Mouse (Mus musculus) CH12.LX (cell line): ENCODE measurements around the gene Olfr313. TPM values are rescaled to one million over a fixed set of nuclear protein-coding genes. Genes with fewer than 3 reads are reported as not detected.

Source experiments
- DNase-seq: peaks from one replicate; pipeline ENCODE4 v3.0.0-alpha.2; 2013; ENCODE audit errors: extremely low read depth
- H3K27ac ChIP-seq: 2 replicates; pipeline ENCODE4 v1.5.1; 2012; ENCODE audit warnings: low read depth, mild to moderate bottlenecking, control low read depth, moderate library complexity; ENCODE audit not compliant: insufficient read depth
- H3K27me3 ChIP-seq: replicated peaks from 2 replicates; pipeline ENCODE3; 2012; ENCODE audit warnings: inconsistent platforms
- H3K36me3 ChIP-seq, 2 experiments: replicated peaks in 1 of 2; 2 replicates each; pipeline versions ENCODE3 to v1.6.1; 2012; ENCODE audit warnings: inconsistent platforms in 1 of 2, low read length in 1 of 2, mild to moderate bottlenecking in 1 of 2, mixed read lengths in 1 of 2, moderate library complexity in 1 of 2; ENCODE audit not compliant: control insufficient read depth in 1 of 2, insufficient read depth in 1 of 2
- H3K4me1 ChIP-seq, 2 experiments: 2 replicates each; pipeline ENCODE4 v1.6.1; 2012; ENCODE audit warnings: inconsistent platforms in 1 of 2, moderate library complexity in 1 of 2; ENCODE audit not compliant: insufficient read depth in 2 of 2, control insufficient read depth in 1 of 2
- H3K4me2 ChIP-seq: 2 replicates; pipeline ENCODE4 v1.6.1; 2012; ENCODE audit warnings: low read depth, mild to moderate bottlenecking, control low read depth; ENCODE audit not compliant: poor library complexity, insufficient read depth, severe bottlenecking
- H3K4me3 ChIP-seq, 3 experiments: fragments of 150-350 bp in 1 of 3; sonication (generic) in 1 of 3; replicated peaks in 1 of 3; 2 replicates each; pipeline versions ENCODE3 to v1.5.1; 2011 to 2012; ENCODE audit warnings: low read depth in 2 of 3, low read length in 2 of 3, mild to moderate bottlenecking in 2 of 3, moderate library complexity in 2 of 3, control low read depth in 1 of 3, improper control_type of control experiment in 1 of 3, inconsistent platforms in 1 of 3, mixed read lengths in 1 of 3; ENCODE audit not compliant: poor library complexity in 1 of 3
- H3K79me2 ChIP-seq: replicated peaks from 2 replicates; pipeline ENCODE4 v1.6.1; 2012; ENCODE audit warnings: mild to moderate bottlenecking, moderate library complexity; ENCODE audit not compliant: control insufficient read depth, poor library complexity, insufficient read depth, severe bottlenecking; ENCODE audit errors: extremely low read depth
- H3K9ac ChIP-seq: 2 replicates; pipeline ENCODE4 v1.6.1; 2012; ENCODE audit warnings: low read depth, mild to moderate bottlenecking, control low read depth, moderate library complexity; ENCODE audit not compliant: insufficient read depth
- H3K9me3 ChIP-seq: replicated peaks from 2 replicates; pipeline ENCODE3; 2012; ENCODE audit warnings: low read length, inconsistent platforms, mixed read lengths
- BHLHE40 ChIP-seq: IDR thresholded peaks from 2 replicates; pipeline ENCODE4 v1.6.1; 2011; ENCODE audit warnings: mild to moderate bottlenecking, low read depth, low read length, improper control_type of control experiment
- CHD1 ChIP-seq: IDR thresholded peaks from 2 replicates; pipeline ENCODE4 v1.6.1; 2012; ENCODE audit warnings: low read depth, low read length, improper control_type of control experiment, inconsistent platforms
- CTCF ChIP-seq, 2 experiments: IDR thresholded peaks in 1 of 2; conservative IDR thresholded peaks in 1 of 2; 2 replicates each; pipeline ENCODE4 v1.5.1; 2011 to 2012; ENCODE audit warnings: low read depth in 2 of 2, low read length in 2 of 2, improper control_type of control experiment in 1 of 2, inconsistent platforms in 1 of 2, mild to moderate bottlenecking in 1 of 2, moderate library complexity in 1 of 2
- E2F4 ChIP-seq: IDR thresholded peaks from 2 replicates; pipeline ENCODE4 v1.6.1; 2011; ENCODE audit warnings: low read depth, low read length, improper control_type of control experiment; ENCODE audit not compliant: insufficient replicate concordance
- ELF1 ChIP-seq: IDR thresholded peaks from 2 replicates; pipeline ENCODE4 v1.6.1; 2014; ENCODE audit warnings: low read depth, mild to moderate bottlenecking, inconsistent platforms, low read length, improper control_type of control experiment
- IRF4 ChIP-seq: IDR thresholded peaks from 2 replicates; pipeline ENCODE4 v1.6.1; 2014; ENCODE audit warnings: low read depth, mild to moderate bottlenecking, inconsistent platforms, low read length, improper control_type of control experiment
- KAT2A ChIP-seq: IDR thresholded peaks from 2 replicates; pipeline ENCODE4 v1.6.1; 2012; ENCODE audit warnings: low read length, improper control_type of control experiment, inconsistent platforms; ENCODE audit not compliant: insufficient replicate concordance
- MAZ ChIP-seq: IDR thresholded peaks from 2 replicates; pipeline ENCODE4 v1.6.1; 2012; ENCODE audit warnings: low read depth, mild to moderate bottlenecking, inconsistent platforms, low read length, improper control_type of control experiment, moderate library complexity
- MXI1 ChIP-seq: IDR thresholded peaks from 2 replicates; pipeline ENCODE4 v1.6.1; 2011; ENCODE audit warnings: mild to moderate bottlenecking, low read depth, low read length, improper control_type of control experiment
- MYC ChIP-seq: IDR thresholded peaks from 2 replicates; pipeline ENCODE4 v1.6.1; 2011; ENCODE audit warnings: low read depth, mild to moderate bottlenecking, improper control_type of control experiment, low read length
- NELFE ChIP-seq: IDR thresholded peaks from 2 replicates; pipeline ENCODE4 v1.6.1; 2011; ENCODE audit warnings: low read depth, low read length, improper control_type of control experiment
- NRF1 ChIP-seq: IDR thresholded peaks from 2 replicates; pipeline ENCODE4 v1.6.1; 2014; ENCODE audit warnings: low read depth, mild to moderate bottlenecking, inconsistent platforms, low read length, improper control_type of control experiment, moderate library complexity
- POLR2A ChIP-seq: IDR thresholded peaks from 2 replicates; pipeline ENCODE4 v1.6.1; 2011; ENCODE audit warnings: low read depth, mild to moderate bottlenecking, improper control_type of control experiment, low read length
- RAD21 ChIP-seq: IDR thresholded peaks from 2 replicates; pipeline ENCODE4 v1.6.1; 2011; ENCODE audit warnings: low read depth, mild to moderate bottlenecking, low read length, improper control_type of control experiment, moderate library complexity
- RCOR1 ChIP-seq: conservative IDR thresholded peaks from 2 replicates; pipeline ENCODE4 v1.6.1; 2012; ENCODE audit warnings: low read depth, mild to moderate bottlenecking, inconsistent platforms, low read length, improper control_type of control experiment
- SMC3 ChIP-seq: IDR thresholded peaks from 2 replicates; pipeline ENCODE4 v1.6.1; 2011; ENCODE audit warnings: low read depth, low read length, improper control_type of control experiment
- UBTF ChIP-seq: IDR thresholded peaks from 2 replicates; pipeline ENCODE4 v1.6.1; 2012; ENCODE audit warnings: low read depth, mild to moderate bottlenecking, inconsistent platforms, low read length, improper control_type of control experiment, moderate library complexity
- USF2 ChIP-seq: conservative IDR thresholded peaks from 2 replicates; pipeline ENCODE4 v1.6.1; 2011; ENCODE audit warnings: low read depth, low read length, improper control_type of control experiment
- ZC3H11A ChIP-seq: IDR thresholded peaks from 2 replicates; pipeline ENCODE4 v1.6.1; 2012; ENCODE audit warnings: low read depth, mild to moderate bottlenecking, inconsistent platforms, low read length, improper control_type of control experiment
- ZKSCAN1 ChIP-seq: IDR thresholded peaks from 2 replicates; pipeline ENCODE4 v1.6.1; 2012; ENCODE audit warnings: low read depth, inconsistent platforms, low read length, improper control_type of control experiment, borderline replicate concordance
- ZMIZ1 ChIP-seq: IDR thresholded peaks from 2 replicates; pipeline ENCODE4 v1.6.1; 2012; ENCODE audit warnings: low read depth, mild to moderate bottlenecking, inconsistent platforms, low read length, improper control_type of control experiment
- dilution Hi-C: fragments of 300-500 bp; cut with MboI; formaldehyde crosslinking; loops from 2 replicates; pipeline ENCODE4 v1.14.3; 2020; ENCODE audit warnings: low sequenced_read_pairs; ENCODE audit not compliant: extremely low pct_unique_long_range_greater_than_20kb, extremely low pct_ligation_motif_present
- in situ Hi-C: fragments of 300-500 bp; cut with MboI; formaldehyde crosslinking; loops from 3 replicates; pipeline ENCODE4 v1.14.3; 2019; ENCODE audit warnings: low sequenced_read_pairs, low pct_ligation_motif_present, low pct_unique_long_range_greater_than_20kb, mixed read lengths
- polyA plus RNA-seq: library from polyadenylated mRNA; unstranded; fragments of >175 nt; gene quantifications from 2 replicates; pipeline ENCODE4 v1.2.1, GENCODE M21; 2012; ENCODE audit warnings: low read depth; ENCODE audit not compliant: insufficient read length
- total RNA-seq, 2 experiments: library from RNA; depleted of rRNA; stranded (reverse); fragments of 300-350 nt in 1 of 2; fragments of >200 nt in 1 of 2; gene quantifications; 2 replicates each; pipeline ENCODE4 v1.2.3; 2012 to 2014

The Olfr313 gene
- total and polyA plus RNA-seq, 3 experiments, result 0.04 to 0.09 TPM; not detected in 1

GRCm38 (mm10) chr11:58790646-58791045 is 24.2 kb upstream of the Olfr313 start (continued):
- TF ChIP-seq NRF1 (no peak), NELFE (no peak), POLR2A (no peak), BHLHE40 (peak; percentile 68)

- peaks cover 4% of the 10 kb centered on the region for H3K27me3 ChIP-seq
- TF ChIP-seq CTCF (conservative IDR thresholded peaks at IDR 0.05 in 1 of 2, IDR thresholded peaks at IDR 0.05 in 1 of 2; ENCODE audit: low read depth in 2 of 2, low read length in 2 of 2), result peak in 1 of 2 experiments; percentile 59; a peak in 3 of 4 replicates
- peak; percentile 30 for TF ChIP-seq SMC3
- no peak for TF ChIP-seq ZC3H11A
- no peak for TF ChIP-seq ZKSCAN1
- TF ChIP-seq POLR2A, result no peak
- TF ChIP-seq NRF1, result no peak
- peak; percentile 22 for TF ChIP-seq RAD21
- TF ChIP-seq RCOR1, result no peak
- TF ChIP-seq ELF1, result no peak
- no peak for TF ChIP-seq E2F4
- TF ChIP-seq IRF4, result no peak
- no peak for TF ChIP-seq MYC
- TF ChIP-seq MAZ, result no peak
- TF ChIP-seq MXI1, result no peak
- TF ChIP-seq CHD1, result no peak
- no peak for TF ChIP-seq USF2
- no peak for TF ChIP-seq KAT2A
- TF ChIP-seq UBTF, result no peak
- no peak for TF ChIP-seq ZMIZ1
- dilution Hi-C loops, result no loop called here
- H3K9ac ChIP-seq, result no peak overlapping the region
- H3K79me2 ChIP-seq, result no peaks in the 10 kb centered on the region
- no peak overlapping the region for H3K4me2 ChIP-seq
- peak; percentile 41 for DNase-seq
- in situ Hi-C loops, result no loop called here
- no peak overlapping the region for H3K4me3 ChIP-seq
- H3K36me3 ChIP-seq, result no peaks in the 10 kb centered on the region
- H3K9me3 ChIP-seq, result no peaks in the 10 kb centered on the region
- H3K27ac ChIP-seq, result no peak overlapping the region
- H3K4me1 ChIP-seq, result peaks cover 0 to 6% of the 10 kb centered on the region in 2 experiments; a peak in 2 of 4 replicates
Observed at GRCm38 (mm10) chr11:58795856-58796255, 18.9 kb upstream of the Olfr313 start.
